Mouse (Mus musculus) intestine, postnatal 0 days (tissue): ENCODE results near the gene Socs7. TPM values are rescaled to one million over a fixed set of nuclear protein-coding genes. Genes with fewer than 3 reads are reported as not detected.
"Not testable (repeated sequence)": the region's sequence is repeated elsewhere in the genome, so short reads cannot be mapped to it uniquely, and the experiment has no call there.

Experiments used
- ATAC-seq: fragments of 200-750 bp; cut with Nextera tagmentation; 2 replicates; pipeline ENCODE4 v1.8.0; 2017; ENCODE audit warnings: mild to moderate bottlenecking, moderate TSS enrichment, moderate library complexity
- H3K27ac ChIP-seq: fragments of 300-500 bp; sonication (generic); 2 replicates; pipeline ENCODE4 v1.5.1; 2014; ENCODE audit warnings: mild to moderate bottlenecking, low read depth, low read length, moderate library complexity
- H3K27me3 ChIP-seq: fragments of 300-500 bp; sonication (generic); replicated peaks from 2 replicates; pipeline ENCODE4 v1.6.1; 2014; ENCODE audit warnings: low read length, mixed read lengths; ENCODE audit not compliant: control insufficient read depth, insufficient read depth
- H3K36me3 ChIP-seq: fragments of 300-500 bp; sonication (generic); 2 replicates; pipeline ENCODE4 v1.6.1; 2014; ENCODE audit warnings: mild to moderate bottlenecking, moderate library complexity; ENCODE audit not compliant: control insufficient read depth, insufficient read depth
- H3K4me1 ChIP-seq: fragments of 300-500 bp; sonication (generic); replicated peaks from 2 replicates; pipeline ENCODE4 v1.6.1; 2014; ENCODE audit warnings: antibody characterized with exemption, low read length, mixed read lengths; ENCODE audit not compliant: control insufficient read depth, insufficient read depth
- H3K4me2 ChIP-seq: fragments of 300-500 bp; sonication (generic); replicated peaks from 2 replicates; pipeline ENCODE4 v1.6.1; 2014; ENCODE audit warnings: low read depth, mild to moderate bottlenecking, moderate library complexity
- H3K4me3 ChIP-seq: fragments of 300-500 bp; sonication (generic); 2 replicates; pipeline ENCODE4 v1.5.1; 2014; ENCODE audit warnings: low read depth, low read length
- H3K9ac ChIP-seq: fragments of 300-500 bp; sonication (generic); 2 replicates; pipeline ENCODE4 v1.6.1; 2014; ENCODE audit warnings: mild to moderate bottlenecking, low read depth, low read length
- H3K9me3 ChIP-seq: fragments of 300-500 bp; sonication (generic); 2 replicates; pipeline ENCODE4 v1.6.1; 2016; ENCODE audit warnings: mixed run types; ENCODE audit not compliant: control insufficient read depth
- CTCF ChIP-seq: sonication (generic); IDR thresholded peaks from 2 replicates; pipeline ENCODE4 v1.5.1; 2016; ENCODE audit warnings: low read depth, mild to moderate bottlenecking, control low read depth, antibody characterized with exemption, moderate library complexity
- WGBS: fragments of 180-500 bp; shearing (Covaris S2); extraction: QIAGEN DNeasy Blood & Tissue Kit; methylation state at CpG from one replicate; pipeline ENCODE4 v1.1.7; 2014; 5-methylcytosine and 5-hydroxymethylcytosine counted together
- polyA plus RNA-seq: library from polyadenylated mRNA; unstranded; fragments of >200 nt; fragmentation: Nextera tagmentation; extraction: Ambion mirVana; gene quantifications from 2 replicates; pipeline ENCODE4 v1.2.1, GENCODE M21; 2015

Gene Socs7
- polyA plus RNA-seq, 1 experiment from 2014 or later, result 2.5 TPM

GRCm38 (mm10) chr11:97357663-97358062 is 4.7 kb upstream of the Socs7 start:
- not testable (repeated sequence) for H3K9me3 ChIP-seq, H3K4me2 ChIP-seq, H3K4me1 ChIP-seq, H3K27me3 ChIP-seq, H3K27ac ChIP-seq, ATAC-seq, H3K9ac ChIP-seq, H3K4me3 ChIP-seq, H3K36me3 ChIP-seq
- TF ChIP-seq CTCF, result peak; percentile 78
- 9% methylated on average over 4 of the region's 6 CpGs for WGBS

- Histone ChIP-seq H3K27me3 (no peaks in the 10 kb centered on the region), H3K36me3 (no peaks in the 10 kb centered on the region), H3K9ac (peak overlapping the region; percentile 86), H3K4me2 (peak overlapping the region; percentile 89), H3K4me1 (no peaks in the 10 kb centered on the region), H3K9me3 (no peaks in the 10 kb centered on the region), H3K27ac (peak overlapping the region; percentile 62), H3K4me3 (peak overlapping the region; percentile 89)
- TF ChIP-seq CTCF, result no peak
- under 1% methylated on average over 37 of the region's 39 CpGs for WGBS
- no peak; the same call in 1 of the 2 replicates for ATAC-seq
Observed at GRCm38 (mm10) chr11:97362649-97362942, 245 bp downstream of the Socs7 start.

- H3K4me3 ChIP-seq, result peak overlapping the region; percentile 89
- peak overlapping the region; percentile 86 for H3K9ac ChIP-seq
- H3K36me3 ChIP-seq, result no peaks in the 10 kb centered on the region
- TF ChIP-seq CTCF, result no peak
- peak overlapping the region; percentile 62 for H3K27ac ChIP-seq
- H3K9me3 ChIP-seq, result no peaks in the 10 kb centered on the region
- no peaks in the 10 kb centered on the region for H3K27me3 ChIP-seq
- H3K4me1 ChIP-seq, result no peaks in the 10 kb centered on the region
- ATAC-seq, result peak; percentile 11; the same call in 1 of the 2 replicates
- WGBS, result under 1% methylated on average over 43 of the region's 49 CpGs
- H3K4me2 ChIP-seq, result peak overlapping the region; percentile 89
Observed at GRCm38 (mm10) chr11:97362943-97363643, 742 bp downstream of the Socs7 start.

- peak overlapping the region; percentile 89 for H3K4me3 ChIP-seq
- peak overlapping the region; percentile 89 for H3K4me2 ChIP-seq
- H3K36me3 ChIP-seq, result no peaks in the 10 kb centered on the region
- WGBS, result 1% methylated on average over 7 of the region's 7 CpGs
- H3K9me3 ChIP-seq, result no peaks in the 10 kb centered on the region
- H3K27me3 ChIP-seq, result no peaks in the 10 kb centered on the region
- peak overlapping the region; percentile 62 for H3K27ac ChIP-seq
- H3K9ac ChIP-seq, result peak overlapping the region; percentile 86
- H3K4me1 ChIP-seq, result no peaks in the 10 kb centered on the region
- TF ChIP-seq CTCF, result no peak
- ATAC-seq, result no peak
Observed at GRCm38 (mm10) chr11:97363644-97363995, 1.3 kb downstream of the Socs7 start.

- H3K36me3 ChIP-seq, result no peaks in the 10 kb centered on the region
- H3K4me2 ChIP-seq, result no peak overlapping the region
- ATAC-seq, result no peak
- no peak overlapping the region for H3K27ac ChIP-seq
- 74% methylated on average over 1 of the region's 1 CpGs for WGBS
- H3K9ac ChIP-seq, result no peak overlapping the region
- TF ChIP-seq CTCF, result no peak
- no peaks in the 10 kb centered on the region for H3K4me1 ChIP-seq
- H3K4me3 ChIP-seq, result no peak overlapping the region
- H3K9me3 ChIP-seq, result no peaks in the 10 kb centered on the region
- no peaks in the 10 kb centered on the region for H3K27me3 ChIP-seq
Observed at GRCm38 (mm10) chr11:97365556-97365955, 3.2 kb downstream of the Socs7 start.

- Histone ChIP-seq H3K4me2 (no peak overlapping the region), H3K27me3 (no peaks in the 10 kb centered on the region), H3K9me3 (no peaks in the 10 kb centered on the region), H3K27ac (no peak overlapping the region), H3K9ac (no peak overlapping the region), H3K4me1 (no peaks in the 10 kb centered on the region), H3K4me3 (no peak overlapping the region), H3K36me3 (peaks cover 5% of the 10 kb centered on the region; the same call in 1 of the 2 replicates)
- WGBS, result 86% methylated on average over 5 of the region's 5 CpGs
- ATAC-seq, result no peak
- TF ChIP-seq CTCF, result no peak
Observed at GRCm38 (mm10) chr11:97368501-97368900, 6.2 kb downstream of the Socs7 start.
